Comparison of ENCODE assay signal across 23 mouse cellular contexts in the genomic region with DNA sequence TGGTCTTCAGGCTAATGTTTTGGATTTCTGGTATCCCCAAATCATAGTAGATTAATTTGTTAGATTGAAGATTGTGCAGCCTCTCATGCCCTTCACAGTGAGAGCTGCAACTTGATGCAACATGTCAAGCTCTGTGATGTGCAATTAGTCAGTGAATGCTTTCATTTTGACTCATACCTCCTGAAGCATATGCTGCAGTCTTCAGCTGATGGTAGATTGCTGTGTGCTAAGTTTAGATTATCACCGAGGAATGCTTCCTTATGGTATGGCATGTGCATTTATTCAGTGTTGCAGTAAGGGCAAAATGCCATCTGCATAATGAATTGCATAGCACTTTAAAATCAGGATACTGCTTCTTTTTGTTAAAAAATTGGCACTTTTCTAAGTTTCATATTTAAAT.
DNase-seq lines count a peak whose midpoint lies in the region; ATAC-seq and TF ChIP-seq lines count a peak whose summit lies in the region.
"Had no signal": no experiment of that assay in that cellular context is flagged by ENCODE, and none has a peak within 500 bp of the region (broad histone marks: within the 10 kb centered on the region; RNA-seq: fewer than 3 reads in every experiment).

No protein-coding gene starts in this region.

- no peak overlapping the region for H3K27ac ChIP-seq in forebrain, embryonic 14.5 days (ENCODE audit: low read depth, low read length)
- H3K27ac ChIP-seq in forebrain, embryonic 11.5 days (ENCODE audit: low read depth, low read length): no peak overlapping the region
- H3K27ac ChIP-seq: embryonic facial prominence, embryonic 13.5 days; gastrocnemius, adult 2 months; heart, embryonic 10.5 days; hindbrain, embryonic 13.5 days; midbrain, embryonic 13.5 days; neural tube, embryonic 15.5 days had no signal

- no peaks in the 10 kb centered on the region for H3K9me3 ChIP-seq in forebrain, embryonic 14.5 days (replicated peaks; ENCODE audit: control insufficient read depth, low read length)
- no peaks in the 10 kb centered on the region for H3K9me3 ChIP-seq in forebrain, embryonic 11.5 days (ENCODE audit: control insufficient read depth, low read length)
- H3K9me3 ChIP-seq: embryonic facial prominence, embryonic 13.5 days; heart, embryonic 10.5 days; hindbrain, embryonic 13.5 days; midbrain, embryonic 13.5 days; neural tube, embryonic 15.5 days had no signal

- H3K79me2 ChIP-seq in myocyte (ENCODE audit: control insufficient read depth, insufficient read depth): no peaks in the 10 kb centered on the region

- no peak overlapping the region for H3K9ac ChIP-seq in forebrain, embryonic 14.5 days (ENCODE audit: low read length)
- H3K9ac ChIP-seq in forebrain, embryonic 11.5 days (ENCODE audit: low read length): no peak overlapping the region
- H3K9ac ChIP-seq: embryonic facial prominence, embryonic 13.5 days; hindbrain, embryonic 13.5 days; midbrain, embryonic 13.5 days; neural tube, embryonic 15.5 days had no signal

- no peak overlapping the region for H3K4me2 ChIP-seq in forebrain, embryonic 14.5 days (ENCODE audit: low read length)
- H3K4me2 ChIP-seq in forebrain, embryonic 11.5 days (ENCODE audit: low read depth, low read length, severe bottlenecking): no peak overlapping the region
- peak overlapping the region; percentile 35 for H3K4me2 ChIP-seq in myocyte (ENCODE audit: low read depth)
- H3K4me2 ChIP-seq: embryonic facial prominence, embryonic 13.5 days; hindbrain, embryonic 13.5 days; midbrain, embryonic 13.5 days; neural tube, embryonic 15.5 days had no signal

- intact Hi-C loops in left cerebral cortex, postnatal 25 days (cut with DNase I): no loop called here
- intact Hi-C loops in left cerebral cortex, postnatal 36 days (cut with DNase I): no loop called here

- no peaks in the 10 kb centered on the region for H3K4me1 ChIP-seq in forebrain, embryonic 14.5 days (ENCODE audit: control insufficient read depth, insufficient read depth, low read length)
- H3K4me1 ChIP-seq in forebrain, embryonic 11.5 days (replicated peaks; ENCODE audit: control insufficient read depth, insufficient read depth, low read length): no peaks in the 10 kb centered on the region
- H3K4me1 ChIP-seq: embryonic facial prominence, embryonic 13.5 days; heart, embryonic 10.5 days; hindbrain, embryonic 13.5 days; midbrain, embryonic 13.5 days; neural tube, embryonic 15.5 days had no signal

- H3K4me3 ChIP-seq in forebrain, embryonic 14.5 days (ENCODE audit: low read depth, low read length): no peak overlapping the region
- H3K4me3 ChIP-seq in forebrain, embryonic 11.5 days (ENCODE audit: low read depth, low read length): no peak overlapping the region
- H3K4me3 ChIP-seq in myocyte: no peak overlapping the region
- H3K4me3 ChIP-seq: embryonic facial prominence, embryonic 13.5 days; gastrocnemius, adult 2 months; heart, embryonic 10.5 days; hindbrain, embryonic 13.5 days; midbrain, embryonic 13.5 days; neural tube, embryonic 15.5 days had no signal

- no peaks in the 10 kb centered on the region for H3K36me3 ChIP-seq in forebrain, embryonic 14.5 days (ENCODE audit: control insufficient read depth, insufficient read depth, low read length)
- H3K36me3 ChIP-seq in forebrain, embryonic 11.5 days (ENCODE audit: control insufficient read depth, insufficient read depth, low read length): no peaks in the 10 kb centered on the region
- H3K36me3 ChIP-seq in myocyte (ENCODE audit: control insufficient read depth, insufficient read depth): no peaks in the 10 kb centered on the region
- H3K36me3 ChIP-seq: embryonic facial prominence, embryonic 13.5 days; heart, embryonic 10.5 days; hindbrain, embryonic 13.5 days; midbrain, embryonic 13.5 days; neural tube, embryonic 15.5 days had no signal

- no peak for TF ChIP-seq POLR2A in myocyte (IDR thresholded peaks at IDR 0.05; ENCODE audit: insufficient read length, low read depth)

- peak; percentile 80 for DNase-seq in forebrain, embryonic 14.5 days (ENCODE audit: low spot score)
- no peak for DNase-seq in forebrain, embryonic 11.5 days (ENCODE audit: low spot score)
- peak; percentile 4 to 67 for DNase-seq in left cerebral cortex, postnatal 25 days (ENCODE audit: low spot score in 2 of 2)
- DNase-seq in left cerebral cortex, postnatal 36 days (ENCODE audit: low spot score in 2 of 2): no peak
- peak; percentile 52 for DNase-seq in NIH3T3 (ENCODE audit: low read depth)
- DNase-seq in kidney, adult 8-10 months: no peak
- DNase-seq: cerebellum, adult 9-11 months; gastrocnemius, adult 2 months; heart, postnatal 14 days; kidney, adult 2 months; kidney, postnatal 25 days; liver; right cerebral cortex, postnatal 25 days; thymus, adult 2 months had no signal

- peak; percentile 88; the same call in 1 of the 2 replicates for ATAC-seq in forebrain, embryonic 14.5 days
- no peak for ATAC-seq in forebrain, embryonic 11.5 days (replicated peaks; ENCODE audit: low FRiP score)
- ATAC-seq in megakaryocyte, adult 5-6 weeks (ENCODE audit: poor library complexity, severe bottlenecking): no peak
- ATAC-seq: inflammation-experienced regulatory T-cells, adult 6 months; lung, postnatal 0 days; midbrain, embryonic 13.5 days had no signal

- WGBS in forebrain, embryonic 14.5 days: 56% methylated on average over 1 of the region's 1 CpGs
- WGBS in forebrain, embryonic 11.5 days: 73% methylated on average over 1 of the region's 1 CpGs

- H3ac ChIP-seq in myocyte (ENCODE audit: control insufficient read depth, insufficient read length): no peak overlapping the region

- H3K27me3 ChIP-seq in forebrain, embryonic 14.5 days (replicated peaks; ENCODE audit: control insufficient read depth, insufficient read depth, low read length): no peaks in the 10 kb centered on the region
- no peaks in the 10 kb centered on the region for H3K27me3 ChIP-seq in forebrain, embryonic 11.5 days (ENCODE audit: control insufficient read depth, insufficient read depth, low read length)
- H3K27me3 ChIP-seq in myocyte (ENCODE audit: control insufficient read depth, insufficient read depth, insufficient read length): no peaks in the 10 kb centered on the region
- H3K27me3 ChIP-seq: embryonic facial prominence, embryonic 13.5 days; hindbrain, embryonic 13.5 days; midbrain, embryonic 13.5 days; neural tube, embryonic 15.5 days had no signal

TF ChIP-seq in myocyte, 11 proteins besides CTCF, POLR2A, EP300 and RAD21:
- TF ChIP-seq POLR2AphosphoS2 (IDR thresholded peaks at IDR 0.05; ENCODE audit: insufficient read length, low read depth): no peak
- TF ChIP-seq CEBPB (IDR thresholded peaks at IDR 0.05; ENCODE audit: insufficient read depth, poor library complexity, severe bottlenecking): peak; percentile 85

Comparison
In these comparisons a context has a peak if more than half of its experiments do, and no peak if none do; other contexts are left out.
1. DNase-seq: peak in forebrain, embryonic 14.5 days (single experiment), left cerebral cortex, postnatal 25 days (2 of 2) and NIH3T3 (single experiment); none in forebrain, embryonic 11.5 days (single experiment), left cerebral cortex, postnatal 36 days (0 of 2) and kidney, adult 8-10 months (0 of 2).